Mouse (Mus musculus) hindbrain, embryonic 14.5 days (tissue): ENCODE data around the gene 1700020L24Rik. TPM values are rescaled to one million over a fixed set of nuclear protein-coding genes. Genes with fewer than 3 reads are reported as not detected.
A peak's percentile ranks its signal among the peaks of the same experiment; 100 is the strongest.

Experiments
- ATAC-seq: fragments of 200-750 bp; cut with Nextera tagmentation; 2 replicates; pipeline ENCODE4 v1.8.0; 2017; ENCODE audit warnings: moderate number of reproducible peaks, mild to moderate bottlenecking, moderate TSS enrichment, moderate library complexity; ENCODE audit not compliant: low FRiP score
- DNase-seq: peaks from one replicate; pipeline ENCODE4 v3.0.0-alpha.2; 2015; ENCODE audit warnings: low spot score
- H3K27ac ChIP-seq: fragments of 300-500 bp; sonication (generic); 2 replicates; pipeline ENCODE4 v1.5.1; 2014; ENCODE audit warnings: mild to moderate bottlenecking, moderate library complexity
- H3K27me3 ChIP-seq: fragments of 300-500 bp; sonication (generic); 2 replicates; pipeline ENCODE4 v1.6.1; 2014; ENCODE audit warnings: mild to moderate bottlenecking, low read length, mixed read lengths; ENCODE audit not compliant: control insufficient read depth, insufficient read depth
- H3K36me3 ChIP-seq: fragments of 300-500 bp; sonication (generic); replicated peaks from 2 replicates; pipeline ENCODE4 v1.6.1; 2014; ENCODE audit not compliant: control insufficient read depth, insufficient read depth
- H3K4me1 ChIP-seq: fragments of 300-500 bp; sonication (generic); replicated peaks from 2 replicates; pipeline ENCODE4 v1.6.1; 2014; ENCODE audit warnings: antibody characterized with exemption, low read length, mixed read lengths; ENCODE audit not compliant: control insufficient read depth, insufficient read depth
- H3K4me2 ChIP-seq: fragments of 300-500 bp; sonication (generic); replicated peaks from 2 replicates; pipeline ENCODE4 v1.6.1; 2014; ENCODE audit warnings: mild to moderate bottlenecking, moderate library complexity
- H3K4me3 ChIP-seq: fragments of 300-500 bp; sonication (generic); replicated peaks from 2 replicates; pipeline ENCODE4 v1.5.1; 2014; ENCODE audit warnings: mild to moderate bottlenecking, low read length
- H3K9ac ChIP-seq: fragments of 300-500 bp; sonication (generic); 2 replicates; pipeline ENCODE4 v1.6.1; 2014
- H3K9me3 ChIP-seq: fragments of 300-500 bp; sonication (generic); 2 replicates; pipeline ENCODE4 v1.6.1; 2016; ENCODE audit warnings: low read length; ENCODE audit not compliant: control insufficient read depth
- WGBS: fragments of 180-500 bp; shearing (Covaris S2); extraction: QIAGEN DNeasy Blood & Tissue Kit; methylation state at CpG from one replicate; pipeline ENCODE4 v1.1.7; 2014; 5-methylcytosine and 5-hydroxymethylcytosine counted together
- polyA plus RNA-seq: library from polyadenylated mRNA; unstranded; fragments of >200 nt; fragmentation: Nextera tagmentation; extraction: Ambion mirVana; gene quantifications from 2 replicates; pipeline ENCODE4 v1.2.1, GENCODE M21; 2014

Gene 1700020L24Rik
- polyA plus RNA-seq, 1 experiment from 2014 or later: 0.39 TPM

GRCm38 (mm10) chr11:83473235-83474016, 35.9 kb downstream of the 1700020L24Rik start:
- no peaks in the 10 kb centered on the region for H3K27me3 ChIP-seq
- peak overlapping the region; percentile 90 for H3K4me3 ChIP-seq
- 1% methylated on average over 43 of the region's 52 CpGs for WGBS
- H3K27ac ChIP-seq: peak overlapping the region; percentile 98
- DNase-seq (no peak), ATAC-seq (peak; percentile 89)
- peak overlapping the region; percentile 83 for H3K9ac ChIP-seq
- peak overlapping the region; percentile 98 for H3K4me2 ChIP-seq
- peaks cover 13% of the 10 kb centered on the region for H3K4me1 ChIP-seq
- peaks cover 19% of the 10 kb centered on the region for H3K36me3 ChIP-seq
- no peaks in the 10 kb centered on the region for H3K9me3 ChIP-seq

Other genes with a start within 250 kb of the 1700020L24Rik start
- 0.22 TPM in 1 of 2 replicates, not detected in the other for gene Slfn3, start 246.3 kb upstream of the 1700020L24Rik start, polyA plus RNA-seq
- gene Slfn14, start 151.0 kb upstream of the 1700020L24Rik start, polyA plus RNA-seq: 0.05 TPM in 1 of 2 replicates, not detected in the other
- gene Ap2b1, start 138.7 kb upstream of the 1700020L24Rik start, polyA plus RNA-seq: 154 and 180 TPM in 2 replicates
- gene Pex12, start 135.1 kb upstream of the 1700020L24Rik start, polyA plus RNA-seq: 14.9 and 15.1 TPM in 2 replicates
- 27.1 and 28.6 TPM in 2 replicates for gene Rasl10b, start 28.5 kb upstream of the 1700020L24Rik start, polyA plus RNA-seq
- gene Gas2l2, start 8.2 kb upstream of the 1700020L24Rik start, polyA plus RNA-seq: 0.97 and 1.5 TPM in 2 replicates
- gene Mmp28, start 25.4 kb downstream of the 1700020L24Rik start, polyA plus RNA-seq: 3.9 and 4.2 TPM in 2 replicates
- 9.4 and 11.3 TPM in 2 replicates for gene Taf15, start 35.4 kb downstream of the 1700020L24Rik start, polyA plus RNA-seq
- gene Heatr9, start 84.5 kb downstream of the 1700020L24Rik start, polyA plus RNA-seq: not detected in 2 replicates
- not detected in 2 replicates for gene Ccl5, start 92.8 kb downstream of the 1700020L24Rik start, polyA plus RNA-seq
- 2.1 and 2.9 TPM in 2 replicates for gene Ccl9, start 141.0 kb downstream of the 1700020L24Rik start, polyA plus RNA-seq
- 2.5 and 3.1 TPM in 2 replicates for gene Ccl6, start 155.4 kb downstream of the 1700020L24Rik start, polyA plus RNA-seq
- not detected in 2 replicates for gene Rpl9-ps1, start 207.9 kb downstream of the 1700020L24Rik start, polyA plus RNA-seq
- 1.5 and 1.9 TPM in 2 replicates for gene Ccl3, start 211.7 kb downstream of the 1700020L24Rik start, polyA plus RNA-seq
- 0.43 TPM in 1 of 2 replicates, not detected in the other for gene Ccl4, start 224.9 kb downstream of the 1700020L24Rik start, polyA plus RNA-seq